Mouse (Mus musculus): ENCODE measurements at regions not wholly inside any gene's neighbourhood (a gene's known extent, or its start where the extent isn't known, plus 50 kb on each side); places are given as distances from the start of the nearest gene placed in this dataset.

DNA sequence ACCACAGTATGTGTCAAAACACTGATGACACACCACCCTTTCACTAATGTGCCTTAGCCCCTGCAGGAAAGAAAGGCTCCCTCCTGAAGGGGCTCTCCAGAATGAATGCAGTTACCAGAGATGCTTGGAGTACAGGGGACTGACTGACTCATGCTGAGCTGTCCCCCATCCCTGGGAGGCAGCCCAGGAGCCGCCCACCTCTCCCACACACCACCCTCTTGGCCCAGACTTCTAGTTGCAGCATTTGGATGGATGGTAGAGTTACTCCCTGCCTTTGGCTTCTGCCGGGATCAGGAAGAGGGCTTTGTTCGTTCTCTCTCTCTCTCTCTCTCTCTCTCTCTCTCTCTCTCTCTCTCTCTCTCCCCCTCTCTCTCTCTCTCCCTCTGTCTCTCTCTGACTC lies 53.4 kb upstream of the Jun start:
- peak; percentile 96 for ATAC-seq (ENCODE audit: low TSS enrichment)

DNA sequence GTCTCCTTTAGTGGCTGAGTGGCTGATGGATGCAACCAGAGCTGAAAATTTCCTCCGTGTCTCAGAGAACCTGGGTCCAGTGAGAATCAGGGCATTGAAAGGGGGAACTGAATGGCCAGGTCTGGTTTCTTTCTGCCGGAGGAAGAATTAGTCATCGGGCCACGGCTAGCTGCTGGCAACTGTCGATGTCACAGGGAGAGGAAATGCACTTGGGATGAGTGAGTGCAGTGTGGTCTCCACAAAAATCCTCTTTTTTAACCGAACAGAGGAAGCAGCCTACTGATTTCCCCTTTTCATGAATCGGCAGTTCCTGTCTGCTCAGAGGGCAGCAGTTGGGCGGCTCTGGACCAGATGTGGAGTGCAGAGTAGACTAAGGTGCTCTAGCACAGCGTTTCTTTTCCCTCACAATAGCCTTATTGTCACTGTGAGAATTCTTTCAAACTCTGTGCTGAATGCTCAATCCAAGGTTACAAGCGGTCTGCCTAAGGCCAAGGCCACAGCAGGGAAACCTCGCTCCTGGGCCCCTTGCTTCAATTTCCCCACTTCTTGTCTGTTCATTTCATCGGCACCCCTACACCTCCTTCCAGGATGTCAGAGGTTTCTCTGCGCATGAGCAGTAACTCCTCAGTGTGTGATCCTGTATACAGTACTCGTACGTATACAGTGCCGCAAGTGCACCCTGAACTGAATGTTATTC lies 54.1 kb upstream of the Jun start:
- peak; percentile 78 for ATAC-seq (ENCODE audit: low TSS enrichment)

DNA sequence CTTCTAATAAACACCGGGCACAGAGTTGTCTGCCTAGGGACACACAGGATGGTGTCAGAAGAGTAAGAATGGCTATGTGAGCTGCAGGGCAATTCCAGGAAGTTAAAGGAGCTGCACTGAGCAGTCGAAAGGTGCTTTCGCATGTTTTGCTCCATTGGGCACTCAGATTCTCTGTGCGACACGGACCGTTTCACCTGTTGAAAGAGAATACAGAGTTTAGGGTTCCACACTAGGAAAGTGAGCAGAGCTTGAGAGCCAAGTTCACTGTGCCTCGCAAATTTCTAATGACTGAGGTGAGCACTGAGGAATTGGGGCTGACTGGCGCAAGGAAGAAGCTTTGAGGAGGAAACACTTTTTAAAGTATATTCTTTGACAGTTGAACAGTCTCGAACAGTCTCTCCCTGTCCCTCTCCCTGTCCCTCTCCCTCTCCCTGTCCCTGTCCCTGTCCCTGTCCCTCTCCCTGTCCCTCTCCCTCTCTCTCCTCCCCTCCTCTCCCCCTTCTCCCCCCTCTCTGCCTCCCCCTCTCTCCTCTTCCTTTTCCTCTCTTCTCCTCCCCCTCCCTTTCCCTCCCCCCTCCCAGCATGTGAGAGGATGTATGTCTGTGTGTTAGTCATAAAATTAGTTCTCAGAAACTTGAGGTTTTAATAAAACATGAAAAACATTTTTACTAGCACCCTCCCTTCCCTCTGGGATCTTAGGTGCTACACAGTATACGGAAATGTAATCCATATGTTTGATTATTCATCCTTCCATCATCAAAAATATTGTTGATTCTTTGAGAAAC lies 55.1 kb upstream of the Jun start:
- no peak for ATAC-seq (ENCODE audit: low TSS enrichment)

DNA sequence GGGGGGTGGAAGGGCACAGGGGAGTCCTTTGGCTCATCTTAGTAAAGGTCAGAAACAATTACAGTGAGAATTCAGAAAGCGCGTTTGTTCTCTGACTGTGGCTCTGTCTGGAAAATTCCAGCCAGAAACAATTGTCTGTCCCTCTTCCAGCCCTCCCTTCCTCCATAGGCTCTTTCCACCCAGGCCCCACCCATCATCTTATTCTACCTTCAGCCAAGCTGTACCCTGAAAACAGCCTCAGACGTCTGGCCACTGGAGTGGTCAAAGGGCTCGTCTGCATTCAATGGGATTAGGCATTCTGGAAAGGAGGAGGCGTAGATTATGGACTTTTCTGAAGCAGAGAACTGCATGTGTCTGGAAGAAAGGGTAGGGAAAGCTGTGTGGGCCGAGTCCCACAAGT lies 56.8 kb upstream of the Jun start:
- no peak for ATAC-seq (ENCODE audit: low TSS enrichment)

DNA sequence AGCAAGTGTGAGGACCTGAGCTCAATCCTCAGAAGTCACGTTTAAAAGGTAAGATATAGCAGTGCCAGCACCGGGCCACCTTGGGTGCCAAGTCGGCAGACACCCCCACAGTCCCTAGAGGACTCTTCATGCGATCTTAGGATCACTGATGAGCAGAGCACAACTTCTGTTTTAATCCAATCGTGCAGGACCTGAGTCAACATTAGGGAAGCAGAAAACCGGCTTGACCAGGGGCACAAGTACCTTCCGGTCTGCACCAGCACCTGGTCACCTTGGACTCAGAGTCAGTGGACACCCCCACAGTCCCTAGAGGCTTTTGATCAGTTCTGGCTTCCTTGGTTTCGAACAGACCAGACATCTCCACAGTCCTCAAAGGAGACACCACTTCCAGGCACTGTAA lies 58.8 kb upstream of the Jun start:
- no peak for ATAC-seq (ENCODE audit: low TSS enrichment)

DNA sequence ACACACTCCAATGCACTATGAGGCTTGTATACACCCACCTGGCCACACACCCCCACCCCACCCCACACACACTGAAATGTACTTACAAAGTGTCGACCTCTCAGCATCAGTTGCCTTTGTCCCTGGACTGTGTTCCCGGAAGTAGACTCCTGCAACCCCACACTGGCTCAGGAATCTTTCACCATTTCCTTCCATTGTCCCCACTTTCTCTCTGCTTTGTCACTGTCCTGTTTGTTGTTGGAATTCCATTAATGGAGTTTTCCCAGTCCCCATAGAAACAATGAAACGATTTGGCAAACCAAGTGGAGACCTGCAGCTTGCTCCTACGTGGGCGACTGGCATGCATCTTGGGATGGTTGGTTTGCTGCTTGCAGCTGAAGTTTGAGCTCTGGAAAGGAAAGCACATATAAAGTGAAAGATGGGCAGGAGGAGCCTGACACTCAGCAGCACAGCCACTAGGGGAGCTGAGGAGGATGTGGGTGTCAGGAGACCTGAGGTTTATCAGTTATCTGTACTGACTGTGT lies 65.2 kb upstream of the Jun start:
- peak; percentile 62 for ATAC-seq (ENCODE audit: low TSS enrichment)

DNA sequence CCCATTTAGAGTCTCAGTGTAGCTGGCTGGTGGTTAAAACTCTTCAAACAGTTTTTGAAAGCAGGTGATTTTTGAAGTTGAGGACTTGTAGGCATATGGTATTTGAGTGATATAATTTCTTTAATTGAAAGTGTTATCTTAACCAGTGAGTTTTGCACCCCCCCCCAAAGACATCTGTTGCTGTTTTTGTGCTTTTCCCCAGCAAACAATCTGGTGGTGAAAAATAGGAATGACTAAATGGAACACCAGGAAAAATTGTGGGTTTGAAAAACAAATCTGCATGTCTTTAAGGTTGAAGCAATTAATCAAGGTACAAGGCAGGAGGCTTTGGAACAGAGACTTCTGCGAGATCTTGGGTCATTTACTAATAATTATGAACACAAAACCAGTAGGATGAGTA lies 68.9 kb upstream of the Jun start:
- ATAC-seq (ENCODE audit: low TSS enrichment), result no peak

DNA sequence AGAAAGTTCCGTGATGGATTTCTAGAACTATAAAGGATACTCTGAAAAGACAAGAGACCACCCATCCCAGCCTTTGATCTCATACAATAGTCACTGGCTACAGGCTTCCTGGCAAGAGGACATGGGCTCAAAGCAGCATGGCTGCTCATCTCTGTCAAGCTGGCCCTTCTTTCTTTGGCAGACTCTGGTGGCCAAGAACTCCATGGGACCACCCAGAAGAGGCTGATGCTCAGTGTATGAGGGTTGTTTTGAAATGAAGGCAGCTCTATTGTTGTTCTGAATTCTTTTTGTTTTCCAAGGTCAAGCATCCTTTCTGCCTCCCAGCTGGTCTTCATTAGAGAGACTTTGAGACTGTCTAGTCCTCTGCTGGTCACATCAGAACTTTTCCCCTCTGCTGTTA lies 73.3 kb upstream of the Jun start:
- ATAC-seq (ENCODE audit: low TSS enrichment), result no peak

DNA sequence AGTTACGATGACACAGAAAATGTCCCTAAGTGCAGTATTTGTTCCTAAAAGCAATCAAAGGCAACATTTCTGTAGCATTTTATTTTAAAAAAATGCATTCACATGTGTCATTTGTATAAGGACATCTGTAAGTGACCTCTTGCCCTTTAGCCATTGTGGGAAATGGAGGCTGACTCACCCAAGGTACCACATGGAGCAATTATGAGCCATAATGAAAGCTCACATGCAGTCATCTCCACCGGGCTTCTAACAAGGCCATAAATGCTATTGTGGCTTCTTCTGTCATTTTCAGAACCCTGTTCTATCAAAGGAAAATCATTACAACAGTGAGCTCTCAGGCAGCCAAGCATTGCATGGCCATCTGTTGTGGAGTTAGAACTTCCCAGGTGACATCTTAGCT lies 75.9 kb upstream of the Jun start:
- no peak for ATAC-seq (ENCODE audit: low TSS enrichment)

DNA sequence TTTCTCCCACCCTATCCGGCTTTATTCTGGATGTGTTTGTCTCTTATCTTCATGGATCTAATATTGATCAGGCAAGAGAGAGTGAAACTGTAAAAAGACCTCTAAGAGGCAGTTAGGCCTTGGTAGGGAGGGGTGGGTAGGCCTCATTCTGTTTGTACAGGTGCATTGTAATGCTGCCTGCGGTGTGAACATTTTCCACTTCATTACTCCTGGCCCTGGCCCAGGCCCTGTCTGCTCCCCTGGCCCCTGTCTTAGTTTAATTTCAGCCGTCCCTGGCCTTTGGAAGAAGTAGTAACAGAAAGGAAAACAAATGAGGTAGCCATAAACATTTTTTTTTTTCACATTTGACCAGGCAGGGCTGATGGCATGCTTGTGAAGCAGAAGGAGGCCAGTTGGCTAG lies 81.8 kb upstream of the Jun start:
- no peak for ATAC-seq (ENCODE audit: low TSS enrichment)

DNA sequence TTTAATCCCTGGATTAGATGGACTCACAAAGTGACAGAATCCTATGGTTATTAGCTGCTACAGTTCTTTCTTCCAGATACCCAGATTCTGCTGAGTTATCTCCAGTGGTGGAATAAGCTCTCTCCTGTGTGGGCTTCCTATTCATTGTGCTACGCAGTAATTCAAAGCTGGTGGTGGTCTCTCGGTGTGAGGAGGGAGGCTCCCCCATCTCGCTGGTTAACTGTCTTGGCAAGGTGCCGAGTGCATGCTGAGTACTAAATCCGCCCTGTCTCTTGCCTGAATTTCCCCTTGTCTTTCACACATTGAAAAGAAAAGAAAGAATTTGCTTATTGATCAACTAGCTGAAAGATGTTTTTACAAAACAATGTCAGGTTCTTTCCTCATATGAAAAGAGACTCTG lies 82.6 kb upstream of the Jun start:
- ATAC-seq (ENCODE audit: low TSS enrichment), result no peak

DNA sequence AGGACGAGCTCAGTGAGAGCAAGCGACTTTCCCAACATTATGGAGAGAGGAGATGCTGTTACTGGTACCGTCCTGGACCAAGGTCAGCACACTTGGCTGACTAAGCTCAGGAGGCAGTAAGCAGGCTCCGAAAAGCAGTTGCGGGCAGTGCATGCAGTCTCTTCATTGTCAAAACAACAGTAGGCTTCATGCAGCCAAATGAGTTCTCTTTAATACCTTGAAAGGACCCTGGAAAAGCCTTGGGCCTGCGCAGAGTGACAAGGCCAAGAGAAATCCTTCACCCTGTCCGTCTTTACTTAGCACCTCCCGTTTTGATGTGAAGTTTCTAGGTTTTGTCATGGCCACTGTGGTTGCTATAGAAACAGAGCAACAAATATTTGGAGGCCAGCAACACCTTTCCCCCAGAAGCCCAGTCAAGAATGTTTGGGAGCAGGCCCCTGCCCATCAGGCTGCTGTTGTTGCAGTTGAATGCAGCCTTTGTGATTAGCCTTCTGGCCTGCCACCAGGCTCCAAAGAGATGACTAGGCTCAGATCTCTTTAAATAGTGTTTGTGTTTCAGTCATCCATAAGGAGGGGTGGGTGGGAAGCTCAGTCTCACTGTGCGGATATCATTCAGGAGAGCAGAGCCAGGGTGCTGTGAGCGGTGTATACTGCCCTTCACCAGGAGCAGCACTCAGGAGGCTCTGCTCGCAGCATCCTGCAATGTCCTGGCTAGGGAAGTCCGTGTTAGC lies 85.6 kb upstream of the Jun start:
- peak; percentile 90 for ATAC-seq (ENCODE audit: low TSS enrichment)

DNA sequence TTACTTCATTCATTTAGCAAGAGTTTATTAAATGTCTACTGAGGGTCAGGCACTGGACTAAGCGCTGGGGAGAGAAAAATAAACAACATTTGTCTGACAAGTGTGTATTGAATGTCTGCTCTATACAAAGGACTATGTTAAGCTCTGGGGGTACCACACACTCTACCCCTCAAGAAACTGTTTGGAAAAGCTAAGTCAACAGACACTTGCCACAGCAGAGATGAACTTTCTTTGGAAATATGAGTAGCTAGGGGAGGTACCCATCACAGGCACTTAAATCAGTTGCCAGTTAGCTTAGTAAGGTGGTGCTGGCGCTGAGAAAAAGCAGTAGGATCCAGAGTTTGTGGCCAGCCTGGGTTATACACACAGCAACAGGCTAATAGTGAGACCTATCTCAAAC lies 86.7 kb upstream of the Jun start:
- ATAC-seq (ENCODE audit: low TSS enrichment), result no peak

DNA sequence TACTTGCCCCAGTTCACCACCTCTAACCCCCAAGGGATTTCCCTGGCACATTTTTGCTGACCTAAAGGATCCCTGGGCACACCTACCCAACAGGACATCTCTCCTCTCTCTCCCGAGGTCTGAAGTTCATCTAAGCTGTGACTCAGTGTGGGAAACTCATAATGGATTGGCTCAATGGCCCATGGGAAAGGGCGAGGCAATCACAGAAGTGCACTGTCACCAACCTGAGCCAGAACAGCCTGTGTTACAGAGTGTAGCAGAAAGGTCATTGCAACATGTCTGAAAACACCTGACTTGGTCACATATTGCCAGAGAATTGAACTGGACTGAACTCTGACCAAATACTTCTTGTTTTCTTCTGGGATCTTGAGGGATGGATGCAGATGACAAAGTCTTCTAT lies 89.2 kb upstream of the Jun start:
- ATAC-seq (ENCODE audit: low TSS enrichment), result no peak

DNA sequence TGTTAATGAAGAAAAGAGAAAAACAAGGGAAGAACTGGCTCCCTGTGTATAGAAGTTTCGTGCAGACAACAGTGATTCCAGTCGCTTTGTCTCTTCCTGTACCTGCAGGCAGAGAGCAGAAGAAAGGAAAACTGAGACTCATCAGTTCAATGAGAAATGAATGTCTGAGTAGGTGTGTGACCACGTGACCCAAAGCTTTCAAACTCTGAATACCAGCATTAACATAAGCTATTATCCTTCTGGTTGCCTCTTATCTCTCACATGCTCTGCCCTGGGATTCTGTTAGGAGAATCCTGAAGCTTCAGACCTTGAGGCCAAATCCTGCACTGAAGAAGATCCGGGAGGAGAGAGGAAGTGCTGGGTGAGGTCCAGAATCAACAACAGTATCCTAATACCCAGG lies 91.1 kb upstream of the Jun start:
- no peak for ATAC-seq (ENCODE audit: low TSS enrichment)

DNA sequence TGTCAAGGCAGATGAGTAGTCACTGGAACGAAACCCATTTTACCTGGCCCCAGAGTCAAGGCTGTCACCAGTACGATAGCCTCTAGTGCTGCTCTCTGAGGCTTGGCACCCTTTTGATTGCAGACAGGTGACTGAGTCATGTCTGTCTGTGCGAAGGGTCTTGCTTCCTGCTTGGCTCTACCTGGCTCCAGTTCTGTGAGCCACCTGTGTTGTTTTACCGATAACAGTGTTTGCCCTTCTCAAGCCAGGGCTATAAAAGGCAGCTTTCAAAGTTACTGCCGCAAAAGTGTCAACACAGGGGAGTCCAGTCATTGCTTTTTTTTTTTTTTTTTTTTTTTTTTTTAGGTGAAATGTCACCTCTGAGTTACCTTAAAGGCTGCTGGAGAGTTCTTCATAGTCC lies 91.6 kb upstream of the Jun start:
- no peak for ATAC-seq (ENCODE audit: low TSS enrichment)

DNA sequence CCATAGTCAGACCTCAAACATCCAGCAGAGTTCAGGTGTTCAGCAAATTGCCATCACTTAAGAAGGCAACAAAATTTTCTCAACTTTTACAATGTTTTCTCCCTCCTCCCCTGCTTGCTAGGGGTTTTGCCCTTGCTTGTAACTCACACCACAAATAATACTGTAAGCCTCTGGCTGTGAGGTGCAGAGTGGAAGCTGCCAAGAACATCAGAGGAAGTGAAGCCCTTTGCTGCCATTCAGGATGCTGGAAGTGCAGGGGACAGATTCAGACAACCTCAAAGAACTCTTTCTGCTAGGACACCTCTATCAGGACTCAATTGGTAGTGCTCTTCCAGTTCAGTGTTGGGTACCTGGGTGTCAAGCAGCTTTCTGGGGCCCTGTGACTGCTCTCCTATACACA lies 92.4 kb upstream of the Jun start:
- no peak for ATAC-seq (ENCODE audit: low TSS enrichment)

DNA sequence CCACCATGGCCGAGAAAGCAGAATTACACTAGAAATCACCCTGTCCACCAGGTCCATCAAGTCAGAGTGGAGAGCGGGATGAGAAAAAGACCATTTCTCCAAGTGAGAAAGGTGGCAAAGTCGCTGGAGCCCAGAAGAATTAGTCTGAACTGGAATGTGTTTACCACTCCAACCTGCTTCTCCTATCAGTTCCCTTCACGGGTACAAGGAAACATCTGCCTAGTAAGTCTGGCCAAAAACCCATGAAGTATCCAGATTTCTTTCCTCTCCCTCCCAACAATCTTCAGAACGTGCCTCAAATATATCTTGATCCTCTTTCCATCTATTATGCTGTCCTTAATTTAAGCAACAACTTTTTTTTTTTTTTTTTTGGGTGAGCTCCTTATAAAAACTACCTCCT lies 94.2 kb upstream of the Jun start:
- no peak; the same call in 1 of the 2 replicates for ATAC-seq (ENCODE audit: low TSS enrichment)

DNA sequence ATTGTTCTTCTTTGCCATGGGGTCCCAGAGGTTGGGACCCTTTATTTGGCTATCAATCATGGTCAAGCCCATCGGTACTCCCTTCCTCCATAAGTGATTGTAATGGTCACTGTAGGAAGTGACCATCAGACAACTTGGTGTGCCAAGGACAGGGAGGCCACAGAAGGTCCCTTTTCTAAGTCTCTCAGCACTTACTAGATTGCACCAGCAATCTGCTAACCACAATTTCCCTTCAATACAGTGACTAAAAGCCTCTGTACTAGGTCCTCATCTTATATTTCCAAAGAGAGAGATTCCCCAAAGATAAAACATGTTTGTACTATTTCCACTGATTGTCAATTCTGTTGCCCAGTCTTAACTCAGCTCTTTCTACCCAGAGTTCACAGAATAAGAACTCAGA lies 96.6 kb upstream of the Jun start:
- no peak for ATAC-seq (ENCODE audit: low TSS enrichment)

DNA sequence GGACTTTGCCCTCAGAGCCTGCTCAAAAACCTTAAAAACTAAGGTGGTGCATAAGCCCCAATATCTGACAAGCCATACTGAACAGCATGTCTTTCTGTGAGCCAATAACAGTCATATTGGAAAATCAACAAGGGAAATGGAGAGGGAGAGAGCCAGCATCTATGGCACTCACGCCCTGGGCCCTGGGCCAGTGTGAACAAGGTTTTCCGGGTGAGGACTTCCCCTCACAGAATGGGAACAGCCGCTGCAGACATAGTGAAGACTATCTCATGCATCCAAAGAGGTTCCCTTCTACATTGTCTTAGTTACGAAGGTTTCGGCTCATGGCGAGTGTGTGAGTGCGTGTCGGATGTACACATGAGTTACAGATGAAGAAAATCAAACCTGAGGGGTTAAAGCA lies 99.7 kb upstream of the Jun start:
- no peak for ATAC-seq (ENCODE audit: low TSS enrichment)

DNA sequence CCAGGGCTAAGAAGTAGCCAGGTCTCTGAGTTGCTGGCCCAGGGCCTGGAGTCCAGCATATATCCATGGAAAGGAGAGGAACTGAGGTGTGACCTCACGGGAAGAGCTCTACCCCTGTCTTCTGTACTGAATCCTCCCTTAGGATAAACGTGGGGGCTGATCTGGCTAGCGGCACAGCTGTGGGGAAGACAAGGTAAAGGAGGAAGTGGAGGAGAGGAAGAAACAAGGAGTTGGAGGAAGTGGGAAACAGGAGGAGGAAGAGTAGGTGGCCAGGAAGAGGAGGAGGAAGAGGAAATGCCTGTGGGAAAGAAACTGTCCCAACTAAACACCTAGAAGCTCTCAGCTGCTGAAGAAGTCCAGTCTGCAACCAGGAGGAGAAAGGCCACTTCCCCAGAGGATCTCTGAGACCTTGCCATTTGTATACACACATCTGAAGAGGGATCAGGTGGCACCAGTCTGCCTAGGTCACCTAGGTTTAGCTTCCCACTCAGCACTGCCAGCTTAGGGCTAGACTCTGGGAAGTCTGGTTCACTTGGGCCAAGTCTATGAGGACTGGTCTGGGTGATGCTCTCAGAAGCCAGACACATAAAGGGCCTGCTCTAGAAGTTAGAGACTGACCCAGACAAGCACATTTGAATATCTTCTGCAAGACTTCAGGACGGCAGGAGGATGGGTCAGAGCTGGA lies 100.6 kb upstream of the Jun start:
- no peak for ATAC-seq (ENCODE audit: low TSS enrichment)

DNA sequence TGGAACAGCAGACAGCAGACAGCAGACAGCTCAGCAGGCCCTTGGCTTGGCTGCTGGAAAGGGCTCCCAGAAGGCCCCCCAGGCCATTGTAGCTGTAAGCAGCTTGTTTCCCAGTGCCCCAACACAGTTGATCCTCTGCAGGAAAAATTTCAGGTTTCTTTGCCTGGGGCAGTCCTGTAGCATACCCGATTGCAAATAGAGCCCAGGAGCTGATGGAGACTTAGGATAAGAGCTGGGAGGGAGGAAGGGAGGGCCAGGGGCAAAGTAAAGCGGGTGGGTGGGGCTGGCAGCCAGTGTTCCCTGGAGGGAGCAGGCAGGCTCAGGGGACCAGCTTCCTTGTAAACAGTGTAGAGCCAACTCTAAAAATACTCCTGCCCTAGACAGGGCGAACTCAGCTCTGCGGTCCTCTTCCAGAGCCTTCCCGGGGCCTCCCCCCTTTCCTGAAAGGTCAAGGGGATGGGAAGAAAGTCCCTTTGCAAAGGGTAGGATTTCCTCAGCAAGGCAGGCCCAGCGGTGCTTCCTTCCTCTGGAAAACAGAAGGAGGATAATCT lies 101.8 kb upstream of the Jun start:
- ATAC-seq (ENCODE audit: low TSS enrichment), result no peak

Data from frontal cortex, adult (tissue).